Mouse (Mus musculus) forebrain, postnatal 0 days (tissue): ENCODE results near the gene Sppl3. TPM values are rescaled to one million over a fixed set of nuclear protein-coding genes. Genes with fewer than 3 reads are reported as not detected.
A peak's percentile ranks its signal among the peaks of the same experiment; 100 is the strongest.
"Not testable (repeated sequence)": the region's sequence is repeated elsewhere in the genome, so short reads cannot be mapped to it uniquely, and the experiment has no call there.

Source experiments
- ATAC-seq: fragments of 200-750 bp; cut with Nextera tagmentation; 2 replicates; pipeline ENCODE4 v1.8.0; 2017; ENCODE audit warnings: mild to moderate bottlenecking, moderate library complexity
- DNase-seq: peaks from one replicate; pipeline ENCODE4 v3.0.0-alpha.2; 2015
- H3K27ac ChIP-seq: fragments of 300-500 bp; sonication (generic); 2 replicates; pipeline ENCODE4 v1.5.1; 2014; ENCODE audit warnings: low read depth, mild to moderate bottlenecking, antibody characterized with exemption, low read length, moderate library complexity, mixed read lengths
- H3K27me3 ChIP-seq: fragments of 300-500 bp; sonication (generic); 2 replicates; pipeline ENCODE4 v1.6.1; 2014; ENCODE audit warnings: mild to moderate bottlenecking, low read length, mixed read lengths; ENCODE audit not compliant: insufficient read depth
- H3K36me3 ChIP-seq: fragments of 300-500 bp; sonication (generic); 2 replicates; pipeline ENCODE4 v1.6.1; 2014; ENCODE audit warnings: mild to moderate bottlenecking, moderate library complexity; ENCODE audit not compliant: insufficient read depth
- H3K4me1 ChIP-seq: fragments of 300-500 bp; sonication (generic); 2 replicates; pipeline ENCODE4 v1.6.1; 2014; ENCODE audit warnings: antibody characterized with exemption; ENCODE audit not compliant: insufficient read depth
- H3K4me2 ChIP-seq: fragments of 300-500 bp; sonication (generic); 2 replicates; pipeline ENCODE4 v1.6.1; 2014; ENCODE audit warnings: low read depth, mild to moderate bottlenecking, moderate library complexity
- H3K4me3 ChIP-seq: fragments of 300-500 bp; sonication (generic); 2 replicates; pipeline ENCODE4 v1.5.1; 2014; ENCODE audit warnings: low read depth, low read length, mixed read lengths
- H3K9ac ChIP-seq: fragments of 300-500 bp; sonication (generic); 2 replicates; pipeline ENCODE4 v1.6.1; 2014; ENCODE audit warnings: mild to moderate bottlenecking
- H3K9me3 ChIP-seq: fragments of 300-500 bp; sonication (generic); 2 replicates; pipeline ENCODE4 v1.6.1; 2016; ENCODE audit warnings: low read length
- CTCF ChIP-seq: sonication (generic); IDR thresholded peaks from 2 replicates; pipeline ENCODE4 v1.5.1; 2016; ENCODE audit warnings: antibody characterized with exemption, control low read depth, low read depth
- WGBS: fragments of 180-500 bp; shearing (Covaris S2); extraction: QIAGEN DNeasy Blood & Tissue Kit; methylation state at CpG from one replicate; pipeline ENCODE4 v1.1.7; 2014; 5-methylcytosine and 5-hydroxymethylcytosine counted together
- polyA plus RNA-seq: library from polyadenylated mRNA; unstranded; fragments of >200 nt; fragmentation: Nextera tagmentation; extraction: Ambion mirVana; gene quantifications from 2 replicates; pipeline ENCODE4 v1.2.1, GENCODE M21; 2015
- total RNA-seq: library from RNA; depleted of rRNA; stranded (reverse); fragments of >200 nt; gene quantifications from 2 replicates; pipeline ENCODE4 v1.2.3, GENCODE M21; 2014

Gene Sppl3
- total and polyA plus RNA-seq, 2 experiments from 2014 or later = 43.5 to 114 TPM

GRCm38 (mm10) chr5:115063391-115063790, 52.5 kb downstream of the Sppl3 start:
- Histone ChIP-seq H3K27me3 (no peaks in the 10 kb centered on the region), H3K4me2 (no peak overlapping the region), H3K27ac (no peak overlapping the region), H3K9ac (no peak overlapping the region), H3K4me1 (no peaks in the 10 kb centered on the region), H3K36me3 (no peaks in the 10 kb centered on the region; the same call in 1 of the 2 replicates), H3K4me3 (no peak overlapping the region), H3K9me3 (no peaks in the 10 kb centered on the region)
- no peak for ATAC-seq
- no peak for TF ChIP-seq CTCF
- WGBS = 80% methylated on average over 7 of the region's 7 CpGs
- DNase-seq = no peak

- whole genome bisulfite sequencing = 77% methylated on average over 4 of the region's 4 CpGs
- Histone ChIP-seq H3K4me1 (no peaks in the 10 kb centered on the region), H3K4me3 (no peak overlapping the region), H3K36me3 (no peaks in the 10 kb centered on the region; the same call in 1 of the 2 replicates), H3K27me3 (no peaks in the 10 kb centered on the region), H3K9ac (no peak overlapping the region), H3K4me2 (no peak overlapping the region), H3K9me3 (no peaks in the 10 kb centered on the region), H3K27ac (no peak overlapping the region)
- no peak for ATAC-seq
- DNase-seq = no peak
- TF ChIP-seq CTCF = no peak
Measured at GRCm38 (mm10) chr5:115066245-115066644, 55.3 kb downstream of the Sppl3 start.

GRCm38 (mm10) chr5:115068671-115069421, 57.9 kb downstream of the Sppl3 start:
- Histone ChIP-seq H3K9me3 (no peaks in the 10 kb centered on the region), H3K27me3 (no peaks in the 10 kb centered on the region), H3K4me2 (no peak overlapping the region), H3K4me1 (no peaks in the 10 kb centered on the region), H3K4me3 (no peak overlapping the region), H3K36me3 (no peaks in the 10 kb centered on the region; the same call in 1 of the 2 replicates), H3K27ac (no peak overlapping the region), H3K9ac (no peak overlapping the region)
- DNase-seq = no peak
- ATAC-seq = no peak
- WGBS = 91% methylated on average over 11 of the region's 11 CpGs
- no peak for TF ChIP-seq CTCF

- Histone ChIP-seq H3K4me2 (no peak overlapping the region), H3K4me3 (no peak overlapping the region), H3K9me3 (no peaks in the 10 kb centered on the region), H3K4me1 (no peaks in the 10 kb centered on the region), H3K9ac (no peak overlapping the region), H3K27me3 (no peaks in the 10 kb centered on the region), H3K27ac (no peak overlapping the region), H3K36me3 (no peaks in the 10 kb centered on the region)
- WGBS = 94% methylated on average over 3 of the region's 3 CpGs
- no peak for TF ChIP-seq CTCF
- ATAC-seq (no peak), DNase-seq (no peak)
Measured at GRCm38 (mm10) chr5:115069611-115070010, 58.7 kb downstream of the Sppl3 start.

- Histone ChIP-seq H3K27ac (no peak overlapping the region), H3K9me3 (no peaks in the 10 kb centered on the region), H3K4me1 (no peaks in the 10 kb centered on the region), H3K9ac (no peak overlapping the region), H3K4me3 (no peak overlapping the region), H3K27me3 (no peaks in the 10 kb centered on the region), H3K4me2 (no peak overlapping the region), H3K36me3 (peaks cover 7% of the 10 kb centered on the region)
- ATAC-seq (no peak), DNase-seq (no peak)
- no peak for TF ChIP-seq CTCF
- WGBS = 100% methylated on average over 2 of the region's 2 CpGs
Measured at GRCm38 (mm10) chr5:115070457-115070856, 59.5 kb downstream of the Sppl3 start.

- peaks cover 12% of the 10 kb centered on the region for H3K36me3 ChIP-seq
- no peaks in the 10 kb centered on the region for H3K4me1 ChIP-seq
- no peaks in the 10 kb centered on the region for H3K9me3 ChIP-seq
- H3K9ac ChIP-seq = no peak overlapping the region
- H3K27me3 ChIP-seq = no peaks in the 10 kb centered on the region
- ATAC-seq (no peak), DNase-seq (no peak)
- WGBS = 87% methylated on average over 11 of the region's 11 CpGs
- no peak for TF ChIP-seq CTCF
- no peak overlapping the region for H3K4me3 ChIP-seq
- H3K27ac ChIP-seq = no peak overlapping the region
- no peak overlapping the region for H3K4me2 ChIP-seq
Measured at GRCm38 (mm10) chr5:115071096-115071901, 60.4 kb downstream of the Sppl3 start.

GRCm38 (mm10) chr5:115072143-115072542, 61.2 kb downstream of the Sppl3 start:
- peak; percentile 33 for DNase-seq
- H3K4me1 ChIP-seq = no peaks in the 10 kb centered on the region
- no peak for ATAC-seq

GRCm38 (mm10) chr5:115073306-115073705, 62.4 kb downstream of the Sppl3 start:
- peaks cover 12% of the 10 kb centered on the region for H3K36me3 ChIP-seq
- DNase-seq, H3K9me3 ChIP-seq, H3K4me3 ChIP-seq, H3K9ac ChIP-seq, H3K27ac ChIP-seq, H3K4me2 ChIP-seq, H3K27me3 ChIP-seq, ATAC-seq, H3K4me1 ChIP-seq: not testable (repeated sequence)
- 95% methylated on average over 8 of the region's 8 CpGs for WGBS

More at GRCm38 (mm10) chr5:115072143-115072542, 61.2 kb downstream of the Sppl3 start:
- no peaks in the 10 kb centered on the region for H3K27me3 ChIP-seq
- no peak overlapping the region for H3K27ac ChIP-seq
- no peak overlapping the region for H3K9ac ChIP-seq
- 80% methylated on average over 7 of the region's 7 CpGs for WGBS
- no peak overlapping the region for H3K4me2 ChIP-seq
- H3K4me3 ChIP-seq = no peak overlapping the region
- no peaks in the 10 kb centered on the region for H3K9me3 ChIP-seq
- H3K36me3 ChIP-seq = peaks cover 12% of the 10 kb centered on the region
- no peak for TF ChIP-seq CTCF
